Mouse (Mus musculus): ENCODE measurements around the gene Chrm1. TPM values are rescaled to one million over a fixed set of nuclear protein-coding genes. Genes with fewer than 3 reads are reported as not detected.
"Not testable (repeated sequence)": the region's sequence is repeated elsewhere in the genome, so short reads cannot be mapped to it uniquely, and the experiment has no call there.

Gene Chrm1
- polyA plus RNA-seq, 1 experiment = 0.04 TPM

DNA sequence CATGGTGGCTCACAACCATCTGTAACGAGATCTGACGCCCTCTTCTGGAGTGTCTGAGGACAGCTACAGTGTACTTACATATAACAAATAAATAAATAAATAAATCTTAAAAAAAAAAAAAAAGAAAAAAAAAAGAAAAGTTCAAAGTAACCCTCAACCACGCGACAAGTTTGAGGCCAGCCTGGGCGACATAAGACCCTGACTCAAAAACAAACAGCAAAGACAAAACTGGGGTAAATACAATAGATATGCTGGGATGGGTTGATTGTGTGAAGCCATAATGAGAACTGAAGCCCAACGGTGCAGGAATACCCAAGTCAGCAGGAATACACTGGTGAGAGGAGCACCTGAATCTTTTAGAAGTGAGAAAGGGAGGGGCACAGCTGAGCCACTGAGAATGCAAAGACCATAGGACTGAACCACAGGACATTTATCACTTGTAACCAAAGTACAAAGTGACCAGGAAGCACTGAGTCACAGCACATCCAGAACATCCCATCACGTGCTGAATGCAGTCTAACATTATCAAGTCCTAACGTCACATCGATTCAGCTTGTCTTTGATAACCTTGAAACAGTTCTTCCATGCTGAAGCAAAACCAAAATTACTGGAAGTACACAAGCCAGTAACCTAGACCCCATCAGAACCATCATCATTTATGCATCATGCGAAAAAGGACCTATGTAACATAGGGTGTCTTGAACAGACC is 53.3 kb downstream of the Chrm1 start:
- DNase-seq (ENCODE audit: low spot score) = no peak

DNA sequence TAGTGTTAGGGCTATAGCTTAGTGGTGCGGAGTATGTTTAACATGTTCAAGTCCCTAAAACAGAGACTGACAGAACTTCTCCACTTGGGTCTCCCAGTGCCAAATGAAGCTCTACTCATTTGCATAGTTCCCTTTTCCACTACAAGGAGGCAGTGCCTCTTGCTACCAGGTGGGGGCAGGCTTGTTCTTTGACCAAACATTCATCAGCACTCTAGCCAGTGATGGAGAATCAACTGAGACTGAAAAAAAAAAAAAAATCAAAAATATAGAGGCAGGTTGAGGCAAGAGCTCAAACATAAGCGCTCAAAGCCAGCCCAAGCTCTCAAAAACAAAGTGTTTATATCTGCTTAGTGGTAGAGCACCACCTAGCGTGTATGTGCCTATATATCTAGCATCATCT is 54.8 kb downstream of the Chrm1 start:
- DNase-seq (ENCODE audit: low spot score) = no peak

GRCm38 (mm10) chr19:8719037-8719436 is 55.4 kb downstream of the Chrm1 start:
- DNase-seq (ENCODE audit: low spot score) = not testable (repeated sequence)

DNA sequence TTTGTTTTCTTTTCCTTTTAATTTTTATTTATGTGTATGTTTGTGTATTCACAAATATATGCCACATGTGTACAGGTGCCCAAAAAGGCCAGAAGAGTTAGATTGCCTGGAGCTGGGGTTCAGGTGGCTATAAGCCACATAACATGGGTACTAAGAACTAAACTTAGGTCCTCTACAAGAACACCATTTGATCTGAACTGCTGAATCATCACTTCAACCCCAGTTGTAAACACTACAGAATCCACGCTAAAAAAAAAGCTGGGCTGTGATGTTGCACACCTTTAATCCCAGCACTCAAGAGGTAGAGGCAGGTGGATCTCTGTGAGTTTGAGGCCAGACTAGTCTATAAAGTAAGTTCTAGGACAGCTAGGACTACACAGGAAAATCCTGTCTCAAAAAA is 57.8 kb downstream of the Chrm1 start:
- no peak for DNase-seq (ENCODE audit: low spot score)

DNA sequence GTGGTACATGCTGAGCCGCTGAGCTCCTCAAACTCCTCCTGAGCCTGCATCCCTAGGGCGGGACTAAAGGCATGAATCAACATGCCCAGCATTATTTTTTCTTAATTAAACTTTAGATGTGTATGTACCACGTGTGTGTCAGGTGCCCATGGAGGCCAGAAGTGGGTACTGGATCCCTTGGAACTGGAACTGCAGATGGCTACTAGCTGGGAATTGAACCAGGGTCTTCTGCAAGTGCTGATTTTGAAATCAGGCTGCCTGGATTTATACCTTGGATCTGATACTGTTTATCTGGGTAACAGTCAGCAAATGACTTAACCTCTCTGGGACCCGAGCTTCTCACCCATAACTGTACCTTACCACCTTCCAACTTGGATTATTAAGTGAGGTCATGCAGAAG is 58.4 kb downstream of the Chrm1 start:
- no peak for DNase-seq (ENCODE audit: low spot score)

- DNase-seq (ENCODE audit: low spot score) = no peak
Observed at GRCm38 (mm10) chr19:8722559-8722906, 58.9 kb downstream of the Chrm1 start.

GRCm38 (mm10) chr19:8722907-8723573 is 59.5 kb downstream of the Chrm1 start, which contains the start of gene Slc3a2:
TSS of gene Slc3a2 (minus strand) at chr19:8723369.
- peak; percentile 80 for DNase-seq (ENCODE audit: low spot score)

DNA sequence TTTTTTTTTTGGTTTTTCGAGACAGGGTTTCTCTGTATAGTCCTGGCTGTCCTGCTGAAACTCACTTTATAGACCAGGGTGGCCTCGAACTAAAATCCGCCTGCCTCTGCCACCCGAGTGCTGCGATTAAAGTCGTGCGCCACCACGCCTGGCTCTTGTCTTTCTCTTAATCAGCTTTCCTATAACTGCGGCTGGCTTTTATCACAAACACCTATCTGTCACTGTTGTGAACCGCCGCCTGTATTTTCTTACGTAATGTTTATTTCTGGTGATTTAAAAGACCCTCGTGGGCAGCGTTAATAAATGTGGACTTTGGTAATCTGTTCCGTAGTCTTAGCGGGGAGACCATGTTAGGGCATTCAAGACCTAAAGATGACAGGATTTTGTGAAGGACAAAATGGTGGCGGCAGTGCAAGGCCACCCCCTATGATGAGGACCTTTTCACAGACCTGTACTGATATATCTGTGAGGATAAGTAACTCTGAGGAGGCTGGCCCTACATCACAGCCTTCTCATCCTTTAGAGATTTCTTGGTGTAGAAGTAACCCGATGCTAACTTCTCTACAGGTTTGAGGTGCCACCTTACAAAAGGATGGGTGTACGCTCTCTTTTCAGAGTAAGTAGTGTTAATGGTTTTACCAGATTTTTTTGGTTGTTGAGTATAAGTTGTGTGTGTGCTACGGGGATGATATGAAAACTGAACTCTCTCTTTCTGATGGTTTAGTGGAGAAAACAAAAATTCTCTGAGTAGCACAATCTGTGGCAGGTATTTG is 60.2 kb downstream of the Chrm1 start:
- DNase-seq (ENCODE audit: low spot score) = no peak

DNA sequence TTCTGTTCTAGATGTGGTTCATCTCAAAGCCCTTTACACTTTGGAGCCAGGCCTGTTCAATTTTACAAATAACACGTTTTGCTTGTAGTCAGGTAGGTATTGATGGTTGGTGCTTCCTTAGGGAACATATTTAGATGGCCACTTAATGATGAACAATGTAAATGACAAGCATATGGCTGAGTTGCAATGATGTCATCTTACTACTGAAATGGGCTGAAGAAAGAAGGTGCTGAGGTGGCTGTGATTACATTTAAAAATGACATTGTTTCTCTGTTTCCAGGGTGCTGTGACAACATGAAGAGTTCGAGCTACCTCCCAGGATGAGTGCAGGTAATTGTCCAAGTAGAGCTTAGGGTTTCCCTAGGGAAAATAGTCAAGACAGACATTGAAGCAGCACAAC is 60.8 kb downstream of the Chrm1 start:
- no peak for DNase-seq (ENCODE audit: low spot score)

GRCm38 (mm10) chr19:8725081-8725613 is 61.6 kb downstream of the Chrm1 start:
- DNase-seq (ENCODE audit: low spot score) = no peak

DNA sequence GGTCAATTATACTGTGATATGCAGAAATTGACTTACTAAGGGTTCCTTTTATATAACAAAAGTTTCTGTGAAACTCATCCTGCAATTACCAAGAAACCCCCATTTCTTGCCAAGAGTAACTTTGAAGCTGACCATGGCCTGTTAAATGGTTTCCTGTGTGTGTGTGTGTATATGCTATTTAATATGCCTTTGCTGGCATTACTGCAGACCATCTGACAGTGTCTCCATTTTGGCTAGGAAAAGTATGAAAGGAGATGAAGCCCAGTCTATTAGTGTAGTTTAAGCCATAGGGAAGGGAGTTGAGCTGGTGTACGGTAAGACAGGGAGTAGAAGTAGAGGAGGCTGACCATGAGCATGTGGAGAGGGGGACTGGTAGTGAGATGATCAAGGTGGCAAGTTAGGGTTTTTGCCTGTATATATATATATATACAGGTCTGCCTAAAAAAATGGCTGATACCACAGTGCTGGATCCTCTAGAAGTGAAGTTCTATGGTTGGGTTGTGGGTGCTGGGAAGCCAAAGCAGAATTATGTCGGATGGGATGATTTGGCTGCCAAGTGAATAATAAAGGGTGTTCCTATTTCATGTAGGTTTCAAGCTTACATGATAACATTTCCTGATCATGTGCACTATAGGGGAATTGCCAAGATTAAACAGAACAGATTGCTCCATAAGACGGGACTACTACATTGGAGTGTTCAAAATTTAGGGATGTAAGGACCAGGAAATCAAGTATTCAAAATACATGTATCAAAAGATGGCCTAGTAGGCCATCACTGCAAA is 63.2 kb downstream of the Chrm1 start:
- no peak for DNase-seq (ENCODE audit: low spot score)

DNA sequence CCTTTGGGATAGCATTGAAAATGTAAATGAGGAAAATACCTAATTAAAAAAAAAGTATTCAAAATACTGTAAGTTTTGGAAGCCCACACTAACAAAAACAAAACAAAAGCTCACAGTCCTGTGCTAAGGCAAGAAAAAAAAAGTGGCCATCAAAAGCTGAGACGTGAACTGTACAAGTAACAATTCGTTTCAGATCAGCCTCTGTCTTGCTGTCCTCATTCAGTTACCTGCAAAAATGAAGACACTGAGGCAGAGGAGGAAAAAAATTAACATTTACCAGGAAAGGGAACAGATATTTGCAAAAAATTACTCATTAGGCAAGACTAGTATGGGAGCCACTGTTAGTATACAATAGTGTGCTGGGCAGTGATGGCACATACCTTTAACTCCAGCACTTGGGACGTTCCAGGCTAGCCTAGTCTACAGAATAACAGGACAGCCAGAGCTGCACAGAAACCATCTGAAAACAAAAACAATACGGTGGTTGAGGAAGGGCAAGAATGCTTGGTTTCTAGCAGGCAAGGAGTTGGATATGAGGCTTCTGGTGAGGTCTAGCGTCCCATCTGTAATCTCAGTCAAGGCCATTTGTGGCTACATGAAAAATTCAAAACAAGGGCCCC is 64.0 kb downstream of the Chrm1 start:
- DNase-seq (ENCODE audit: low spot score) = no peak

DNA sequence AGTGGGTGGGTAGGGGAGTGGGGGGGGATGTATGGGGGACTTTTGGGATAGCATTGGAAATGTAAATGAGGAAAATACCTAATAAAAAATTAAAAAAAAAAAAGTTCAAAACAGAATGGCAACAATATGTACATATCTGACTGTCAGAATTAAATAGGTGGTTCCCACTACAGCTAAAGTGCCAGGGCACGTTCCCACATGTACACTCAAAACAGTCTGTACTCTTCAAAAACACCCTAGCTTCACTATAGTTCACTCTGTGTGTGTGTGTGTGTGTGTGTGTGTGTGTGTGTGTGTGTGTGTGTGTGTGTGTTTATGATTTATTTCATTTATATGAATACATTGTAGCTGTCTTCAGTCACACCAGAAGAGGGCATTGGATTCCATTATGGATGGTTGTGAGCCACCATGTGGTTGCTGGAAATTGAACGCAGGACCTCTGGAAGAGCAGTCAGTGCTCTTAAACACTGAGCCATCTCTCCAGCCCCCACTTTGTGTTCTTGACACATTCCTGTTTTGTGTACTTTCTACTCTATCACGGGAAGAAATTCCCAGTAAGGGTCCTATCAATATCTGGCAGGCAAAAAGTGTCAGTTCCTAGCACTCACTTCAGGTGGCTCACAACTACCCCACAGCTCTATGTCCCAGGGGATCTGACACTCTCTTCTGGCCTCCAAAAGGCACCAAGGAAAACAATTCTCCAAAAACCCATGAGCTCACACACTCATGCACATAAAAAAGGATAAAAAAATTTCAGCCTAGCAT is 64.9 kb downstream of the Chrm1 start:
- DNase-seq (ENCODE audit: low spot score) = not testable (repeated sequence)

Other genes with a start within 250 kb of the Chrm1 start
- not detected in 2 replicates for gene Slc22a8, start 72.5 kb upstream of the Chrm1 start, polyA plus RNA-seq (2012; rRNA removed)
- not detected in 2 replicates for gene Slc22a6, start 45.8 kb upstream of the Chrm1 start, polyA plus RNA-seq (2012; rRNA removed)
- 103 and 115 TPM in 2 replicates for gene Slc3a2, start 59.6 kb downstream of the Chrm1 start, polyA plus RNA-seq (2012; rRNA removed)
- 37.9 and 45.9 TPM in 2 replicates for gene Wdr74, start 72.0 kb downstream of the Chrm1 start, polyA plus RNA-seq (2012; rRNA removed)
- 0.19 and 0.28 TPM in 2 replicates for gene 1700092M07Rik, start 76.9 kb downstream of the Chrm1 start, polyA plus RNA-seq (2012; rRNA removed)
- gene Stx5a, start 77.6 kb downstream of the Chrm1 start, polyA plus RNA-seq (2012; rRNA removed) = 96.5 and 99.1 TPM in 2 replicates
- gene Nxf1, start 93.3 kb downstream of the Chrm1 start, polyA plus RNA-seq (2012; rRNA removed) = 196 and 275 TPM in 2 replicates
- 97.8 and 112 TPM in 2 replicates for gene Tmem223, start 107.2 kb downstream of the Chrm1 start, polyA plus RNA-seq (2012; rRNA removed)
- 56.9 and 88.4 TPM in 2 replicates for gene Tmem179b, start 110.7 kb downstream of the Chrm1 start, polyA plus RNA-seq (2012; rRNA removed)
- 7.7 and 8.4 TPM in 2 replicates for gene Taf6l, start 122.6 kb downstream of the Chrm1 start, polyA plus RNA-seq (2012; rRNA removed)
- 63.3 and 81.5 TPM in 2 replicates for gene Polr2g, start 134.8 kb downstream of the Chrm1 start, polyA plus RNA-seq (2012; rRNA removed)
- 2.1 and 2.5 TPM in 2 replicates for gene Zbtb3, start 138.8 kb downstream of the Chrm1 start, polyA plus RNA-seq (2012; rRNA removed)
- gene Ttc9c, start 155.5 kb downstream of the Chrm1 start, polyA plus RNA-seq (2012; rRNA removed) = 26.9 and 33.1 TPM in 2 replicates
- 60.7 and 73.9 TPM in 2 replicates for gene Hnrnpul2, start 156.2 kb downstream of the Chrm1 start, polyA plus RNA-seq (2012; rRNA removed)
- gene AC129217.1, start 166.0 kb downstream of the Chrm1 start, polyA plus RNA-seq (2012; rRNA removed) = 0.40 and 1.5 TPM in 2 replicates
- 66.7 and 71.0 TPM in 2 replicates for gene Bscl2, start 173.7 kb downstream of the Chrm1 start, polyA plus RNA-seq (2012; rRNA removed)
- 0.29 and 0.44 TPM in 2 replicates for gene Gng3, start 175.4 kb downstream of the Chrm1 start, polyA plus RNA-seq (2012; rRNA removed)
- 18.6 and 20.9 TPM in 2 replicates for gene Lrrn4cl, start 187.0 kb downstream of the Chrm1 start, polyA plus RNA-seq (2012; rRNA removed)
- gene Ubxn1, start 207.7 kb downstream of the Chrm1 start, polyA plus RNA-seq (2012; rRNA removed) = 175 and 179 TPM in 2 replicates
- 74.7 and 77.6 TPM in 2 replicates for gene Uqcc3, start 217.1 kb downstream of the Chrm1 start, polyA plus RNA-seq (2012; rRNA removed)
- gene Lbhd1, start 219.9 kb downstream of the Chrm1 start, polyA plus RNA-seq (2012; rRNA removed) = 3.1 and 4.9 TPM in 2 replicates
- gene Gm49403, start 220.1 kb downstream of the Chrm1 start, polyA plus RNA-seq (2012; rRNA removed) = not detected in 2 replicates
- gene 1810009A15Rik, start 225.1 kb downstream of the Chrm1 start, polyA plus RNA-seq (2012; rRNA removed) = 56.1 and 65.1 TPM in 2 replicates
- 0.10 TPM in 1 of 2 replicates, not detected in the other for gene Gm49416, start 225.1 kb downstream of the Chrm1 start, polyA plus RNA-seq (2012; rRNA removed)
- gene Ints5, start 229.2 kb downstream of the Chrm1 start, polyA plus RNA-seq (2012; rRNA removed) = 15.5 and 16.3 TPM in 2 replicates
- gene Ganab, start 234.3 kb downstream of the Chrm1 start, polyA plus RNA-seq (2012; rRNA removed) = 98.1 and 104 TPM in 2 replicates